ENCODE assay signal across 8 mouse cellular contexts in the genomic region with DNA sequence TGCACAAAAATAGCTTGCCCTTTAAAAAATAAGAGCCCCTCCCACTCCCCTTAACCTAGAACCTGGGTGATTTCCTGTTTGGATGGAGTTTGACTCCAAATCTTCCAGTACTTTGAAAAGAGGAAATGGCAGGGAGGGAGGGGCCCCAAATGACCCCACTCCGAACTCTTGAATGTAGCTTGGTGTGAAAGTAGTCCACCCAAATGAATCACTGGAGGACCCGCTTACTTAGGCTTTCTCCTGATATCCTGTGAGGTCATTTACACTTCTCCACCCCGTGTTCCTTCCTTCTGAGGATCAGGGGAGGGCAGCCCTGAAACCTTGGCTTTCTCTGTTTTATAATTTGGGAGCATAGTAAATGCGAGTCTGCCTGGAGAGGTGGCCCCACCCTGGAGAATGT. TPM values are rescaled to one million over a fixed set of nuclear protein-coding genes. Genes with fewer than 3 reads are reported as not detected.
DNase-seq lines count a peak whose midpoint lies in the region; ATAC-seq and TF ChIP-seq lines count a peak whose summit lies in the region.

No protein-coding gene starts in this region.

- no peak for ATAC-seq in neural tube, embryonic 14.5 days (ENCODE audit: low read depth)

- H3K9me3 ChIP-seq in neural tube, embryonic 14.5 days (ENCODE audit: control insufficient read depth, low read length): no peaks in the 10 kb centered on the region

- no peak overlapping the region for H3K9ac ChIP-seq in liver, adult 2 months (ENCODE audit: low read depth, low read length)
- no peak overlapping the region for H3K9ac ChIP-seq in neural tube, embryonic 14.5 days (replicated peaks; ENCODE audit: low read depth, low read length)

- peaks cover 16% of the 10 kb centered on the region for H3K4me1 ChIP-seq in liver, adult 2 months (ENCODE audit: control insufficient read depth, insufficient read depth, low read length)
- H3K4me1 ChIP-seq in neural tube, embryonic 14.5 days (ENCODE audit: control insufficient read depth, insufficient read depth, low read length): peaks cover 11% of the 10 kb centered on the region

- peak; percentile 52 for DNase-seq in liver, adult 2 months (ENCODE audit: extremely low read depth, low read depth, low spot score)
- DNase-seq in liver: no peak
- peak; percentile 89 for DNase-seq in heart, adult 8-10 months (ENCODE audit: low spot score)
- peak; percentile 70 for DNase-seq in kidney, postnatal 10 days
- DNase-seq in frontal cortex, postnatal 36 days (ENCODE audit: low spot score in 2 of 2): no peak
- no peak for DNase-seq in right cerebral cortex, postnatal 25 days
- no peak for DNase-seq in layer of hippocampus, postnatal 10 days (ENCODE audit: low spot score in 2 of 2)

- WGBS in liver, adult 2 months: 33% methylated on average over 4 of the region's 4 CpGs
- 54% methylated on average over 4 of the region's 4 CpGs for WGBS in neural tube, embryonic 14.5 days

- TF ChIP-seq POLR2A in liver, adult 2 months (IDR thresholded peaks at IDR 0.05; ENCODE audit: extremely low read depth, insufficient read depth, low read length): no peak

- H3K4me2 ChIP-seq in neural tube, embryonic 14.5 days (ENCODE audit: low read depth, low read length): peak overlapping the region; percentile 97

- H3K36me3 ChIP-seq in liver, adult 2 months (ENCODE audit: control insufficient read depth, insufficient read depth, low read length): no peaks in the 10 kb centered on the region
- no peaks in the 10 kb centered on the region for H3K36me3 ChIP-seq in neural tube, embryonic 14.5 days (ENCODE audit: control insufficient read depth, insufficient read depth, low read length)

- no peaks in the 10 kb centered on the region; the same call in 1 of the 2 replicates for H3K79me2 ChIP-seq in liver, adult 2 months (ENCODE audit: control insufficient read depth, insufficient read depth, low read length)

- no peaks in the 10 kb centered on the region for H3K27me3 ChIP-seq in liver, adult 2 months (ENCODE audit: control insufficient read depth, insufficient read depth, low read length)
- H3K27me3 ChIP-seq in neural tube, embryonic 14.5 days (ENCODE audit: control insufficient read depth, insufficient read depth, low read length): 0 out of 2 replicates have a peak, but pooled peaks cover 4% of the 10 kb centered on the region

- no peak for TF ChIP-seq CTCF in liver, adult 2 months (IDR thresholded peaks at IDR 0.05; ENCODE audit: low read depth, low read length)

- no peak overlapping the region for H3K4me3 ChIP-seq in liver, adult 2 months (ENCODE audit: insufficient read depth, low read depth, low read length)
- no peak overlapping the region for H3K4me3 ChIP-seq in neural tube, embryonic 14.5 days (ENCODE audit: low read depth, low read length)

- peak overlapping the region; percentile 99 for H3K27ac ChIP-seq in liver, adult 2 months (replicated peaks; ENCODE audit: insufficient read depth, low read depth, low read length)
- H3K27ac ChIP-seq in neural tube, embryonic 14.5 days (ENCODE audit: low read depth, low read length): no peak overlapping the region

RNA-seq across cellular contexts. Expression of gene Fam20a, which starts 0.6 kb away (rescaled TPM):
- total RNA-seq in liver, adult 2 months (2014; rRNA removed): 6.9 and 13.2 TPM in 2 replicates
- polyA plus RNA-seq in liver, adult 2 months (2012; rRNA removed): 30.6 and 34.8 TPM in 2 replicates
- 1 to 10 TPM; 5.4 to 7.7 (median 5.9) TPM for total RNA-seq in heart, adult 8-10 months (2022)
- 4.4 and 7.8 TPM in 2 replicates for polyA plus RNA-seq in neural tube, embryonic 14.5 days (2014; fragmentation: Nextera tagmentation; extraction: Ambion mirVana)
- total RNA-seq in layer of hippocampus, postnatal 10 days (2021): 10 to 100 TPM; 16.1 to 18.9 TPM

Comparison
In these comparisons a context has a peak if more than half of its experiments do, and no peak if none do; other contexts are left out.
1. DNase-seq: peak in liver, adult 2 months (single experiment), heart, adult 8-10 months (single experiment) and kidney, postnatal 10 days (single experiment); none in liver (single experiment), frontal cortex, postnatal 36 days (0 of 2), right cerebral cortex, postnatal 25 days (single experiment) and layer of hippocampus, postnatal 10 days (0 of 2).